Mouse (Mus musculus) hindlimb bud, embryonic 11.5 days (tissue): ENCODE results near the gene Apc2.
"Not testable (repeated sequence)": the region's sequence is repeated elsewhere in the genome, so short reads cannot be mapped to it uniquely, and the experiment has no call there.

ENCODE experiments used
- DNase-seq: peaks from one replicate; pipeline ENCODE4 v3.0.0-alpha.2; 2012; ENCODE audit warnings: low read depth, low spot score; ENCODE audit errors: extremely low spot score

Gene Apc2

DNA sequence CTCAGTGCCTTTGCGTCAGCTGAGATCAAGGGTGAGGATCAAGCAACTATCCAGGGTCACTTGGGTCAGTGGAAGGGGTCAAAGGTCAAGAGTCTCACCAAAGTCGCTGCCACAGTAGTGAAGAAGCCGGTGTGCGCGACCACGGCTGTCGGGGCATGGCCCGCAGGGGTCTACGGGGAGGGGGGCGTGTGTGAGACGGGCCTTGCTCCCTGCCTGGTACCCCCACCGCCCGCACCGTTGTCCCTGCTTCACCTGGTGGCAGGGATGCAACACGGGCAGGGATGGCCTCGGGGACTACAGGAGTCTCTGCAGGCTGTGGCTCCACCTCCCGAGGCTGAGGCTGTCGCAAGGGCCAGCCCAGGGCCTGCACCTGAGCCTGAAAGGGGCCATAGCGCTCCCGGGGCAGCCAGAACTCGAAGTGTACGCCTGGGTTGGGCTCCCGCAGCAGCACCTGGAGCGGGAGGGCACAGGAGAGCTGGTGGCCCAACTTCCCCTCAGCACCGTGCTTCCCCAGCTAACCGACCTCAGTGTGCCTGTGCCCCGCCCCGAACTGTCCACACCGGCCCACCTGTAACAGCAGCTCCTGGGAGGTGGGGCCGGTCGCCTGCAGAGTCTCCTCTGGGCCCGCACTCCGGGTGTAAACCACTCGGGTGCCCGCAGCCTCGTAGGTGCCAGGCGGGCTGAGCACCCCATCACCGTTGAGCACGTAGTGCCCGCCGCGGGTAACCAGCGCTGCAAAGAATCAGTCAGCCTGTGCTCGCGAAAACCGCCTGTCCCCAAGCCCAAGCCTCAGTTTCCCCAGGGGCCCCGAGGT lies 45.9 kb downstream of the Apc2 start:
- DNase-seq: no peak

DNA sequence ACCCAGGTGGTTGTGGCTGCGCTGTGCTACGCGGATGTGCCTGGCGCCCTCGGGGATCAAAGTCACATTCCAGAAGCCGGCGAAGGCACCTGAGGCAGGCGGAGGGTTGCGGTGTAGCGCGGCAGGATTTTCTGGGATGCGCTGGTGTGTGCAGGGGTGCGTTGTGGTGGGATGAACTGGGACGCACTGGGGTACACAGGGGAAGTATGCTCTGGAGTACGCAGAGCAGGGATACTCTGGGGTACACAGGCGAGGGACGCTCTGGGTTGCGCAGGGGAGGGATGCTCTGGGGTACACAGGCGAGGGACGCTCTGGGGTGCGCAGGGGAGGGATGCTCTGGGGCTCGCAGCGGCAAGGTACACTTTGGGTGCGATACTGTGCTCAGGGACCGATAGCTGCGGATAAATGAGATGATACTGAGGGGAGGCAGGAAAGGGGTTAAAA lies 46.5 kb downstream of the Apc2 start:
- DNase-seq: no peak

DNA sequence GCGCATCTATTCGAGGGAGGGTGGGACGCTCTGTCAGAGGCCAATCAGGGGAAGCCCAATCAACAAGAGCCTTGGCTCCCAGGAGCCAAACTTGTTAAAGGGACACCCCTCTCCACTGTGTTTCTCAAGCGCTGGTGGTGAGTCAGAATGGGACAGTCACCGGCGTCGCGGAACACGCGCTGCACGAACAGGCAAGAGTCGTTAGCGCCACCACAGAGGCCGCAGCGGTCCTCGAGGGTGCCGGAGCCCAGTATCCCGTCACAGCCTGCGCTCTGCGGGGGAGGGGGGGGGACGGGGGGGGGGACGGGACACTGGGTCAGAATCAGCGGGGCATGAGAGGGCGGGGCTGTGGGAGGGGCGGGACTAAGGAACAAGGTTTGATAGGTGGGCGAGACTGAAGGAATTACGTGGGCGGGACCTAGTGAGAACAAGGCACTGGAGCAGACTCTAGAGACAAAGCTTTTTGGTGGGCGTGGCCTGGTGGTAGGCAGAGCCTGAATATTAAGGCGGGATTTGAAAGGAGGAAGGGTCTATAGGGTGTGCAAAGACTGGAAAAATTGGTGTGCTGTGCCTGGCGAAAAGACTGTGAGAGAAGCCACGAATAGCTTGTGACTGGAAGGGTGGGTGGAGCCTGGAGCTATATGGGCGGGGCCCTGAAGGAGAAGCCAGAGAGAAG lies 47.1 kb downstream of the Apc2 start:
- DNase-seq: no peak

DNA sequence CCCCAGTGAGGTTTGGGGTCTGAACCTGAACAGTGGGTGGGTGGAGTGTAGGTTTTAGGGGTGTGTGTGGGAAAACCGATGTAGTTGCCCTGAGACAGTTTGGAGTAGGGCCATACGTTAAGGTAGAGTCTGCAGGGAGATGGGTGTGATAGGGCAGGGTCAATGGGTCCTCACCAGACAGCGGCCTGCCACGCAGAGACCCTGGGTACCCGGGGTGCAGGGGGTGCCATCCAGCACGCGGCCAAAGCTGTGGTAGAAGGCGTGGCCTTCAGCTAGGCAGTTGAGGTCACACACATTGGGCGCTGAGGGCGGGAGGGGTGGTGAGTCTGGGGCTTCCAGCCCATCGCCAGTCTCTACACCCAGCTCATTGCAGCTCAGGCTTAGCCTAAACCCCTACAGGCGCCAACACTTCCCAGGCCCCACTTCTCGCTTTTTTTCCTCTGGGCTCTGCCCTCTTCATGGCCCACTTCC lies 47.7 kb downstream of the Apc2 start:
- DNase-seq: no peak

DNA sequence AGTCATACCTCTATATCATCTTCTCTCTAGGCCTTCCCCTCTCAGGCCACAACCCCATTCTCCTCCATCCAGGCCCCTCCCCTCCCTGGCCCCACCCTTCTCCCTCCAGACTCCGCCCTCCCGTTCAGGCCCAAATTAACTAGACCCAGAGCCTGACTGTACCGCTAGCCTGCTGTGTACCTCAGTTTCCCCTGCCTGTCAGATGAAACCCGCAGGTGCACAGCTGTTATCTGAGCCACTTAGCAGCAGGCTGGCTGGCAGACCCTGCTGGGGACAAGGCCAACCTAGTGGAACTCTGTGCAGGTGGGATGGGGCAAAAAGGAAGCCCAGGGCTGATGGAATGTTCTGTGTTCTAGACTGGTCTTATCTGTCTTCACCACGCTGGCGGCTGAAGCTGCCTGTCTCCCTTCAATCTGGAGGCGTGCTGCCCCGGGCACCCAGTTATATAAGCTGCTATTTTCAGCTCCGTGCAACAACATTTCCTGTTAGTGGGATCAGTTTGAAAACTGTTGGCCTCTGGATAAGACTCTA lies 48.4 kb downstream of the Apc2 start:
- DNase-seq: no peak

DNA sequence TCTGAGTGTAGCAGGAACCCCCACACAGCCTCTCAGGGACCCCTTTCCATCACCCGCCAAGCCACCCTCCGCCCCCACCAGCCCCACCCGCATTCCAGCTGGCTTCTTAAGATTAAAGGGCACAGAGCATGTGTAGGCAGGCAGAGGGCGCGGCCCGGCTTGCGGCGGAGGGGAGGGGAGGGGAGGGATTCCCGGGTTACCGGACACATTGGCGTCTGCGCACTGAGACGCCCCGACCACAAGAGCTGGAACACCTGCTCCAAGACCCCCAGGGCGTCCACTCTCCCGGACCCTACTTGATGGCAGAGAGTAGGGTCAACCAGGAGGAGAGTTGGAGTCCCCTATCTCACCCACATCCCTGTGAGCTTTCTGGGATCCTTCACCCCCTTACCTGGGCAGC lies 49.3 kb downstream of the Apc2 start:
- no peak for DNase-seq

DNA sequence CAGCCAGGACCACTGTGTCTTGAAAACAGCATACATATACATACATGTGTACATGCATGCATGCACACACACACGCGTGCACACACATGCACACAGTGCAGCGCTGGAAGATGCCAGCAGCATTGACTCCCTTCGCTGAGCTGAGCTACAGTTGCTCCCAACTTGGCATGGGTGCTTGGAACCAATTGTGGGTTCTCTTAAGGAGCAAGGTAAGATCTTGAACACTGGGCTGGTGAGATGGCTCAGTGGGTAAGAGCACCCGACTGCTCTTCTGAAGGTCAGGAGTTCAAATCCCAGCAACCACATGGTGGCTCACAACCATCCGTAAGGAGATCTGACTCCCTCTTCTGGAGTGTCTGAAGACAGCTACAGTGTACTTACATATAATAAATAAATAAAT lies 50.2 kb downstream of the Apc2 start:
- DNase-seq: not testable (repeated sequence)

DNA sequence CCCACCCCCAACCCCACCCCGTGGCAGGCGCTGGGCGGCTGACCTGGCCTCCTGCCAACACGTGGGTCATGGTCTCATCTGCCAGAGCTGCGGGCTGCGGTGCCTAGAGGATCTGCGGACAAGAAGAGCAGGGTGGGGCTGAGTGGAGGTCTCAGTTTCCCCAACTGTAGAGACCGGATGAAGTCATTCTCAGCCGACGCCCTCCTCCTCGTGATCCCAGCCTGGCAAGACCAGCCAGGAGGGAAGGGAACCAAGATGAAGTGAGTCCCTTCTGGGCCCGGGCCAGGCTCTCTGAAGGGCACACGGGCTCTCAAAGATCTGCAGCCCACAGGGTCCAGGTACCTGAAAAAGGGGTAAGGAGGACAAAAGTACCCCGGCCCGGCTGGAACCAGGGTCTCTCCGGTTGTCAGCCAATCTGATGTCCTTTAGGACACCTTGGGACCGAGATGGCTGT lies 51.8 kb downstream of the Apc2 start:
- no peak for DNase-seq

DNA sequence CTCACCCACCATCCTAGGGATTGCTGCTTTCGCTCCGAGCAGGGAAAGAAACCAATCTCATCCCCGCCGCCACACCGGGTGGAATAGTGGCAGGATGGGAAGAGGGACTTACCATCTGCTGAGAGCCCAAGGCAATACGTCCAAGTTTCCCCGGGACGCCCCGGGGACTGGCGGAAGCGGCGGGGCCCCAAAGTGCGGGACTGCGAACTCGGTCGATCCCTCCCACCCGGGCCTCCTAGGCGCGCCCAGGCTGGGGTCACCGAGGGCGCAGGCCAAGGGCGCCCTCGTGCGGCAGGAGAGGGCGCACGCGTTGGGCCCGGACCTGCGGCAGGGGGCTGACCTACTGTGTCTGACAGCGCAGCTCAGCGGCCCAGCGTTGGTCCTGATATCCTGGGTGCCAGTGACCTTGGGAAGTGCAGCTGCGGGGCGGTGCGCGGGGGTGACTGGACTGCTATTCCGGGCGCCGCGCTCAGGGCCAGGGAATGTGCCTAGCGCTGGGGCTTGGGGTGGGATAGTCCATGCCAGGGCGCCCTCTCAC lies 52.5 kb downstream of the Apc2 start, which contains the start of gene Adamtsl5:
TSS of gene Adamtsl5 (minus strand) at position 169 of the 538 bp plus-strand sequence.
- no peak for DNase-seq

DNA sequence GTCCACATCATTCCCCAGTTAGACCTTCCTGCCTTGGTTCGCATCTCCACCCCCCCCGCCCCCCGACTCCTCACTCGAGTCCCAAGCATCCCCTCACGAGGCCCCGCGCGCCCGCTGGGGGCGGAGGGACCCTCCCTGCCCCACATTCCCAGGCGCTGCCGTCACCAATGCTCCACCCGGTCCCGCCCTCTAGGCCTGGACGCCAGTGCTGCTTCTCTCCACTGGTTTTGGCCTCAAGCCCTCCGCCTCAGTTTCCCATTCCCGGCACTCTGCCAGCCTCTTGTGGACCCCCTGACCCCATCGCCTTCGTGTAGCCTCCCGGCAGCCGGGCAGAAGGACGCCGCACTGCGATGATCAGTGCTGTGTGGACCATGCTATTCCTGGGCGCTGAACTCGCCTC lies 53.2 kb downstream of the Apc2 start:
- DNase-seq: no peak

DNA sequence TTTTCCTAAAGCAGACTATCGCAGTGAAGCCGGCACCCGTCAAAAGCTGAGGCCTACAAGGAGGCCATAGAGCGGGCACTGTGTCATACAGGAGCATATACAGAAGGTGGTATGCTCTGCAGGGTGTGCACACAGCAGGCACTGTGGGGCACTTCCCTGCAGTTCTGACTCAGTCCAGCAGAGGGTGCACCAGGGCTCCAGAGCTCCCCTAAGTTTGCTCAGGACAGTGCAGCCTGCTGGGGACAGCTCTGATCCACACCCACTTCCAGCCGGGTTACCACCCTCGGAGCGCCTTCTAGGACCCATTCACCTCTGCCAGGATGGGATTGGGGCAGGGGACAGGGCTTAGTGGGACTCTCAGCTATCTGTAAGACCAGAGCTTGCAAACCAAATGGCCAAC lies 54.5 kb downstream of the Apc2 start:
- peak; percentile 69 for DNase-seq

DNA sequence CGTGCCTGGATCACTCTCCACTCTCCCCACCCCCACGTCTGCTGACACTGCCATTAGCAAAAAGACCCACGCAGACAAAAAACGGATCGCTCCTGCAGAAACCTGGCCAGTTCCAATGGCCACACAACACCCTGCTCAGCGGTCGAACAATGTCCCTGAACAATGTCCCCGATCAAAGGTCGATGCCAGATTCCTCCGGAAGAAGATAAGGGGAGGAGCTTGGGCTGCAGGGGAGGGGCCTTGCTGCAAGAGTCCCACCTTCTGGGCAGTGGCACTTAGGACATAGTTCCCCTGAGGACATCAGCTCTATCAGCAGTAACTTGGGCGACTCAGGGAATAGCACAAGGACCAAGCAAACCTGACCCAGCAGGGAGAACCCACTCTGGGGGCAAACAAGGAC lies 56.1 kb downstream of the Apc2 start:
- DNase-seq: no peak

DNA sequence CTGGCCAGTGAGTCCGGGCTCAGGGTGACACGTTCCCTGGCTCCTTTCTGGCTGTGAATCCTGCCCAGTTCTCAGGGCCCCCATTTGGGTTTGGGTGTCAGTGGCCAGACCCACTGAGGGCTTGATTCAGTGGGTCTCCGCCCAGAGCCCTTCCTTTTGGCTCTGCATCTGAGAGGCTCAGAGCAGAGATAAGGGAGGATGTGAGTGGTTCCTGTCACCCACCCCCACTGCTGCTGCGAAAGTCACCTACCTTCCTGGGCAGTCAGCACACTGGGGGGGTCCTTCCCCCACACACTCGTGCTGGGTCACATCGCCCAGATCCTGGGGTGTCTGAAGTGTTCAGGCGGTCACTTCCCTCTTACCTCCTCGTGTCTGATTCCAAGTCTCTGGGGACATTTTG lies 57.0 kb downstream of the Apc2 start:
- no peak for DNase-seq

DNA sequence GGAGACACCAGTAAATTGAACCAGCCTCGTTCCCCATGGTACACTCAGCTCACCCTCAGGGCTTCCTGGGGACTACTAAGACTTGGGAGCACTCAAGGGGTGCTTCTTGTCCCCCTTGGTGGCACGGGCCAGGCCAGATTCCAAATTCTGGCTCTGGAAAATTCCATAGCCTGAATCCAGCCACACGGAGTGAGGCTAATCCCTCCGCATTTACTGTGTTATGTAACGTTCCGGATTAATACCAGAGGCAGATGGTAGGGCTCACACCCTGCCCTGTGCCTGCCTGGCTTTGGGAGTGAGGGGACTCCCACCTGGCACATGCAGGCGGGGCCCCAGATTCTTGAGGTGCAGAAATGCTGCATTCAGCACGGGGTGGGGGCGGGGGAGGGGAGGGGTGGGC lies 59.7 kb downstream of the Apc2 start:
- no peak for DNase-seq

DNA sequence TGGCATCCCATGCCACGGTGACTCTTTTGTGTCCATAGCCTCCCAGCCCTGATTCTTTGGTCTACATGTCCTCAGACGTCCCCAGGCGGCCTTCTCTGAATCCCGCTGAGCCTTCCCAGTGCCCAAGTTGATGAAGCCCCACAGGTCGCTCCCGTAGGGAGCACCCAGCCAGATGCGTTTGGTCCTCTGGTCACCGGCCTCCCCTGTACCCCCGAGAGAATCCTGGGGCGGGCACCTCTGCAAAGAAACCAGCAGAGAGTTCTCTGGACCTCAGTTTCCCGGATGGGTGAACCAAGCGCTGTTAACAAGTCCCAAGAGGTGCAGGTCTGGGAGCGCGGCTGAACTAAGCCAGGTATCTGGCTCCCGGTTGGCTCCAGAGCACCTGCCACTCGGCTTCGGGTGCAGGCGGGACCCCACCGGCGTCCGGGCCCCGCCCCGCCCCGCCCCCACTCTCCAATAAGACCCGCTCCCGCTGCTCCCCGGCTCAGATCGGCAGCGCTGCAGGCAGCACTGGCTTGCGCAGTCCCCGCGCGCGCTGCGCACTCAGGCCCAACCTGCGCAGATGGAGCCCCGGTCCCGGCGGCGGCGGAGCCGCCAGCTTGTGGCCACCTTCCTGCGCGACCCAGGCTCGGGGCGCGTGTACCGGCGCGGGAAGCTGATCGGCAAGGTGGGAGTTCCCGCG lies 60.4 kb downstream of the Apc2 start, which contains the start of gene Plk5:
TSS of gene Plk5 (plus strand) at position 459 of the 682 bp plus-strand sequence.
- no peak for DNase-seq

DNA sequence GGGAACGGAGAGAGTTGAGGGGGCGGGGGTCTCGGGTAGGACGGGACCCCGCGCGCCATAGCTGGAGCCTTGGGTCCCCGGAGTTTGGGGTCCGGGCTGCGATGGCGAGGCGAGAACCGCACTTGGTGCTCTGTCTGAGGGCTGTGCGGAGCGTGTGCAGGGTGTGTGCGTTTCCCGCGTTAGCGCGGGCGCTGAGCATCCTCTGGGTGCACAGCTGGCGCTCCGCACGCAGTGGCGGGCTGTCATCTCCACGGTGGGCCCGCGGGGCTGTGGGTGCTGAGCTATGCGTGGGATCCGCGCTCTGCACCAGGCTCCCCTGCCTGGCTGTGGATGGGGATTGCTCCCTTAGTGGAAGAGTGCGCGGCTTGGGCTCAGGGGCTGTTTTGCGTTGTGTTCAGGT lies 61.0 kb downstream of the Apc2 start:
- DNase-seq: no peak

DNA sequence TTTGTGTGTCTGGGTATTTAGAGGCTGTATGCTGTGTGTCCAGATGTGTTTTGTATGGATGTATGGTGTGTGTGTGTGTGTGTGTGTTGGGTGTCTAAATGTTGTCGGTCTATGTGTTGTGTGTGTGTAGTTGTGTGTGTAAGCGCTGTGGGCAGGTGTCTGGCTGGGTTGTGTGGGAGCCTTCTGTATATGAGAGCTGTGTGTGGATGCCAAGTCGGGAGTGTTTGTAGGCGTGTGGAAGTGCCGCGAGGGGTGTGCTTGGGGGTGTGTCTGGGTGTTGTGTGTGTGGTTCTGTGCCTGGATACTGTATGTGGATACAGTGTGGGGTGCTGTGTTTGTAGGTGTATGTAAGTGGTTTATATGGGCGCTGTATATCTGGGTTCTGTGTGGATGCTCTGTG lies 61.6 kb downstream of the Apc2 start:
- DNase-seq: no peak

DNA sequence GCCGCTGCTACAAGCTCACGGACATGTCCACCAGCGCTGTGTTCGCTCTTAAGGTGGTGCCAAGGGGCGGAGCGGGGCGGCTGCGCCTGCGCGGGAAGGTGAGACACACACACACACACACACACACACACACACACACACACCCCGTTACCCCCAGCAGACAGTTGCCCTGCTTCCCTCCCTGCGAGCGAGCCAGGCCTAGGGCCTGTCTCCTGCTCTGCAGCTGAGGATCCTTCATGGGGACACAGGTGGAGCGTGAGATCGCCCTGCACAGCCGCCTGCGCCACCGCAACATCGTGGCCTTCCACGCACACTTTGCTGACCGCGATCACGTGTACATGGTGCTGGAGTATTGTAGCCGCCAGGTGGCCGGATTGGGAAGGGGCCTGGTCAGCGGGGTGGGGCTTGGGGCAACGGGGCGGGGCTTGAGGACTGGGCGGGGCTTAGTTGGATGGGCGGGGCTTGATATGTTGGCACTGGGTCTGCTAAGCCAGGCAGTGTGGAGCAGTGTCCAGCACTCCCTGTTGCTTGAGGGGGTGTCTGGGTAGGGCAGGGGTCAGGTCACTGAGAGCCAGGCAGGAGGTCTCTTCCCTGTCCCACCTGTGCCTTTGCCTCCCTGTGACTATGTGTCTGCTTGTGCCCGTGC lies 62.3 kb downstream of the Apc2 start:
- DNase-seq: no peak

DNA sequence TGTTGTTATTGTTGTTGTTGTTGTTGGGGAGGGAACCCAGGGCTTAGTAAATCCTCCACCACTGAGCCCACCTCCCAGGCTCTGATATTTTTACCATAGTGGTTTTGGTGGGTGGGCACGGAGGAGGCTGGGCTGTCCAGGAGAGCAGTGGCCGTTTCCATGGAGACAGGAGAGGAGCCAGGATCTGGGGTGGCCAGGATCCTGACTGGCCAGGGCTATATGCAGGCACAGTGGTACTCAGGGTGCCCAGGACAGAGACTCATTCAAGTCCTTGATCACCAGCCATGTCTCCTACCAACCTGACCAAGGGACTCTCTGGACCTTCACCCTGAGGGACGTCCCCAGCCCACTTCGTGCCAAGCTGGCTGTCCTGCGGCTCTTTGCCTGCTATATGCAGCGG lies 68.0 kb downstream of the Apc2 start:
- DNase-seq: no peak

DNA sequence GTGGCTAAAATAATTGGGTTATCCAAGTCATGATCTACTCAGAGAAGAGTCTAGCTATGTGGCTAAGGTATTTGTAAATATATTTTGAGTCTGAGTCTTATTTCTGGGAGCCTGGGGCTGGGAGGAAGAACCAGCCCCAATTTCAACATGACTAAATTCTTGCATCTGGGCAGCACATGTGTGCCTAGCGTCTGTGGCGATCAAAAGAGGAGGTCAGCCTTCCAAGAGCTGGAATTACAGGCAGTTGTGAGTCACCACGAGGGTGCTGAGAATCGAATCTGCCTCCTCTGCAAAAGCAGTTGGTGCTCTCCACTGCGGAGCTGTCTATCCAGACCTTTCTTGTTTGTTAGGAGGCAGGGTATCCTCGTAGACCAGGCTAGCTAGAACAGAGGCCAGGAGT lies 70.0 kb downstream of the Apc2 start:
- DNase-seq: no peak
